Mouse (Mus musculus) cerebellum, adult 2 months (tissue): ENCODE measurements around the gene Ptges.

Source experiments
- CTCF ChIP-seq: fragments of 200-500 bp; IDR thresholded peaks from 2 replicates; pipeline ENCODE4 v1.5.1; 2011; ENCODE audit warnings: low read depth, mild to moderate bottlenecking, control low read depth, low read length, moderate library complexity, borderline replicate concordance; ENCODE audit not compliant: insufficient read depth
- POLR2A ChIP-seq: fragments of 200-500 bp; IDR thresholded peaks from 2 replicates; pipeline ENCODE4 v1.6.1; 2011; ENCODE audit warnings: low read length, control low read depth, borderline replicate concordance; ENCODE audit not compliant: insufficient read depth

GRCm38 (mm10) chr2:30897291-30897690 lies 32.4 kb downstream of the Ptges start:
- no peak for TF ChIP-seq POLR2A
- TF ChIP-seq CTCF, result no peak
